Mouse (Mus musculus) forebrain, postnatal 0 days (tissue): ENCODE data around the gene Stambp. TPM values are rescaled to one million over a fixed set of nuclear protein-coding genes. Genes with fewer than 3 reads are reported as not detected.
A peak's percentile ranks its signal among the peaks of the same experiment; 100 is the strongest.

ENCODE experiments used
- ATAC-seq: fragments of 200-750 bp; cut with Nextera tagmentation; 2 replicates; pipeline ENCODE4 v1.8.0; 2017; ENCODE audit warnings: mild to moderate bottlenecking, moderate library complexity
- DNase-seq: peaks from one replicate; pipeline ENCODE4 v3.0.0-alpha.2; 2015
- H3K27ac ChIP-seq: fragments of 300-500 bp; sonication (generic); 2 replicates; pipeline ENCODE4 v1.5.1; 2014; ENCODE audit warnings: low read depth, mild to moderate bottlenecking, antibody characterized with exemption, low read length, moderate library complexity, mixed read lengths
- H3K27me3 ChIP-seq: fragments of 300-500 bp; sonication (generic); 2 replicates; pipeline ENCODE4 v1.6.1; 2014; ENCODE audit warnings: mild to moderate bottlenecking, low read length, mixed read lengths; ENCODE audit not compliant: insufficient read depth
- H3K36me3 ChIP-seq: fragments of 300-500 bp; sonication (generic); 2 replicates; pipeline ENCODE4 v1.6.1; 2014; ENCODE audit warnings: mild to moderate bottlenecking, moderate library complexity; ENCODE audit not compliant: insufficient read depth
- H3K4me1 ChIP-seq: fragments of 300-500 bp; sonication (generic); 2 replicates; pipeline ENCODE4 v1.6.1; 2014; ENCODE audit warnings: antibody characterized with exemption; ENCODE audit not compliant: insufficient read depth
- H3K4me2 ChIP-seq: fragments of 300-500 bp; sonication (generic); 2 replicates; pipeline ENCODE4 v1.6.1; 2014; ENCODE audit warnings: low read depth, mild to moderate bottlenecking, moderate library complexity
- H3K4me3 ChIP-seq: fragments of 300-500 bp; sonication (generic); 2 replicates; pipeline ENCODE4 v1.5.1; 2014; ENCODE audit warnings: low read depth, low read length, mixed read lengths
- H3K9ac ChIP-seq: fragments of 300-500 bp; sonication (generic); 2 replicates; pipeline ENCODE4 v1.6.1; 2014; ENCODE audit warnings: mild to moderate bottlenecking
- H3K9me3 ChIP-seq: fragments of 300-500 bp; sonication (generic); 2 replicates; pipeline ENCODE4 v1.6.1; 2016; ENCODE audit warnings: low read length
- CTCF ChIP-seq: sonication (generic); IDR thresholded peaks from 2 replicates; pipeline ENCODE4 v1.5.1; 2016; ENCODE audit warnings: antibody characterized with exemption, control low read depth, low read depth
- WGBS: fragments of 180-500 bp; shearing (Covaris S2); extraction: QIAGEN DNeasy Blood & Tissue Kit; methylation state at CpG from one replicate; pipeline ENCODE4 v1.1.7; 2014; 5-methylcytosine and 5-hydroxymethylcytosine counted together
- polyA plus RNA-seq: library from polyadenylated mRNA; unstranded; fragments of >200 nt; fragmentation: Nextera tagmentation; extraction: Ambion mirVana; gene quantifications from 2 replicates; pipeline ENCODE4 v1.2.1, GENCODE M21; 2015
- total RNA-seq: library from RNA; depleted of rRNA; stranded (reverse); fragments of >200 nt; gene quantifications from 2 replicates; pipeline ENCODE4 v1.2.3, GENCODE M21; 2014

Stambp gene
- total and polyA plus RNA-seq, 2 experiments from 2014 or later: 13.9 to 72.3 TPM

GRCm38 (mm10) chr6:83583591-83583990, 11.1 kb upstream of the Stambp start:
- no peak for TF ChIP-seq CTCF
- 69% methylated on average over 2 of the region's 2 CpGs for WGBS
- Histone ChIP-seq H3K27me3 (peaks cover 2% of the 10 kb centered on the region; the same call in 1 of the 2 replicates), H3K9ac (no peak overlapping the region), H3K27ac (no peak overlapping the region), H3K9me3 (no peaks in the 10 kb centered on the region), H3K36me3 (no peaks in the 10 kb centered on the region), H3K4me1 (no peaks in the 10 kb centered on the region), H3K4me3 (no peak overlapping the region), H3K4me2 (no peak overlapping the region)
- DNase-seq (no peak), ATAC-seq (no peak)

- WGBS: 1% methylated on average over 6 of the region's 6 CpGs
- H3K4me2 ChIP-seq: peak overlapping the region; percentile 5; the same call in 1 of the 2 replicates
- ATAC-seq (peak; percentile 91), DNase-seq (peak; percentile 84)
- H3K36me3 ChIP-seq: no peaks in the 10 kb centered on the region
- no peaks in the 10 kb centered on the region for H3K9me3 ChIP-seq
- H3K9ac ChIP-seq: 0 out of 2 replicates have a peak overlapping the region, but pooled peaks have one; percentile 2
- TF ChIP-seq CTCF: peak; percentile 91
- no peaks in the 10 kb centered on the region for H3K4me1 ChIP-seq
- peaks cover 5% of the 10 kb centered on the region; the same call in 1 of the 2 replicates for H3K27me3 ChIP-seq
- no peak overlapping the region for H3K4me3 ChIP-seq
- no peak overlapping the region for H3K27ac ChIP-seq
These were observed 10.4 kb upstream of the Stambp start for GRCm38 (mm10) chr6:83582938-83583270.

GRCm38 (mm10) chr6:83582135-83582937, 9.8 kb upstream of the Stambp start:
- no peak overlapping the region for H3K4me3 ChIP-seq
- ATAC-seq (peak; percentile 45), DNase-seq (no peak)
- WGBS: 46% methylated on average over 20 of the region's 20 CpGs
- no peaks in the 10 kb centered on the region for H3K4me1 ChIP-seq
- no peaks in the 10 kb centered on the region for H3K9me3 ChIP-seq
- 0 out of 2 replicates have a peak overlapping the region, but pooled peaks have one; percentile 2 for H3K9ac ChIP-seq
- H3K36me3 ChIP-seq: no peaks in the 10 kb centered on the region
- TF ChIP-seq CTCF: no peak
- H3K27me3 ChIP-seq: peaks cover 5% of the 10 kb centered on the region; the same call in 1 of the 2 replicates
- H3K27ac ChIP-seq: no peak overlapping the region
- H3K4me2 ChIP-seq: peak overlapping the region; percentile 5; the same call in 1 of the 2 replicates

GRCm38 (mm10) chr6:83577534-83577933, 5.0 kb upstream of the Stambp start:
- Histone ChIP-seq H3K4me2 (no peak overlapping the region), H3K9me3 (no peaks in the 10 kb centered on the region), H3K4me1 (no peaks in the 10 kb centered on the region), H3K36me3 (no peaks in the 10 kb centered on the region), H3K27ac (no peak overlapping the region), H3K9ac (no peak overlapping the region), H3K27me3 (peaks cover 8% of the 10 kb centered on the region; the same call in 1 of the 2 replicates), H3K4me3 (no peak overlapping the region)
- DNase-seq (no peak), ATAC-seq (no peak)
- TF ChIP-seq CTCF: no peak

GRCm38 (mm10) chr6:83575609-83576008, 3.1 kb upstream of the Stambp start:
- Histone ChIP-seq H3K27ac (no peak overlapping the region), H3K27me3 (peaks cover 8% of the 10 kb centered on the region; the same call in 1 of the 2 replicates), H3K4me3 (no peak overlapping the region), H3K4me2 (no peak overlapping the region), H3K4me1 (peaks cover 7% of the 10 kb centered on the region; the same call in 1 of the 2 replicates), H3K9me3 (no peaks in the 10 kb centered on the region), H3K36me3 (no peaks in the 10 kb centered on the region), H3K9ac (no peak overlapping the region)
- DNase-seq (no peak), ATAC-seq (no peak)
- TF ChIP-seq CTCF: no peak
- WGBS: 84% methylated on average over 4 of the region's 4 CpGs

GRCm38 (mm10) chr6:83571840-83572667, 475 bp downstream of the Stambp start:
- H3K9me3 ChIP-seq: no peaks in the 10 kb centered on the region
- peak overlapping the region; percentile 87 for H3K27ac ChIP-seq
- H3K4me3 ChIP-seq: peak overlapping the region; percentile 60
- peak overlapping the region; percentile 76 for H3K4me2 ChIP-seq
- TF ChIP-seq CTCF: peak; percentile 39
- 5% methylated on average over 37 of the region's 37 CpGs for WGBS
- peak; percentile 95 for DNase-seq
- peaks cover 12% of the 10 kb centered on the region; the same call in 1 of the 2 replicates for H3K36me3 ChIP-seq
- peak; percentile 98 for ATAC-seq
- H3K9ac ChIP-seq: peak overlapping the region; percentile 75
- 0 out of 2 replicates have a peak, but pooled peaks cover 4% of the 10 kb centered on the region for H3K27me3 ChIP-seq
- H3K4me1 ChIP-seq: peaks cover 7% of the 10 kb centered on the region; the same call in 1 of the 2 replicates
